Mouse (Mus musculus): ENCODE measurements around the gene 1700012B09Rik.

The 1700012B09Rik gene

GRCm38 (mm10) chr9:14772074-14772473 lies 1.2 kb upstream of the 1700012B09Rik start:
- Histone ChIP-seq H3K4me3 (replicated peaks; ENCODE audit: low read length) (no peak overlapping the region), H3K9me3 (ENCODE audit: low read length) (no peaks in the 10 kb centered on the region), H3K4me1 (replicated peaks; ENCODE audit: low read depth, low read length) (peaks cover 11% of the 10 kb centered on the region), H3K36me3 (ENCODE audit: insufficient read depth, low read length) (no peaks in the 10 kb centered on the region), H3K27me3 (ENCODE audit: insufficient read depth, low read length) (peaks cover 34% of the 10 kb centered on the region)
- TF ChIP-seq POU5F1 (IDR thresholded peaks at IDR 0.05; ENCODE audit: borderline replicate concordance, low read length) (no peak), CTCF (conservative IDR thresholded peaks at IDR 0.05; ENCODE audit: low read length) (no peak), NANOG (IDR thresholded peaks at IDR 0.05; ENCODE audit: borderline replicate concordance, low read length) (no peak)

GRCm38 (mm10) chr9:14769811-14770210 lies 1.0 kb downstream of the 1700012B09Rik start:
- TF ChIP-seq CTCF (conservative IDR thresholded peaks at IDR 0.05; ENCODE audit: low read length), result no peak
- no peak for TF ChIP-seq NANOG (IDR thresholded peaks at IDR 0.05; ENCODE audit: borderline replicate concordance, low read length)
- no peak for TF ChIP-seq POU5F1 (IDR thresholded peaks at IDR 0.05; ENCODE audit: borderline replicate concordance, low read length)
- Histone ChIP-seq H3K36me3 (ENCODE audit: insufficient read depth, low read length) (no peaks in the 10 kb centered on the region), H3K4me1 (replicated peaks; ENCODE audit: low read depth, low read length) (peaks cover 15% of the 10 kb centered on the region), H3K4me3 (replicated peaks; ENCODE audit: low read length) (no peak overlapping the region), H3K9me3 (ENCODE audit: low read length) (no peaks in the 10 kb centered on the region), H3K27me3 (ENCODE audit: insufficient read depth, low read length) (peaks cover 38% of the 10 kb centered on the region)

- peaks cover 6% of the 10 kb centered on the region for H3K4me1 ChIP-seq (replicated peaks; ENCODE audit: low read depth, low read length)
- H3K9me3 ChIP-seq (ENCODE audit: low read length), result no peaks in the 10 kb centered on the region
- no peak overlapping the region for H3K4me3 ChIP-seq (replicated peaks; ENCODE audit: low read length)
- H3K27me3 ChIP-seq (ENCODE audit: insufficient read depth, low read length), result peaks cover 33% of the 10 kb centered on the region
- no peak for TF ChIP-seq POU5F1 (IDR thresholded peaks at IDR 0.05; ENCODE audit: borderline replicate concordance, low read length)
- peak; percentile 87 for TF ChIP-seq CTCF (conservative IDR thresholded peaks at IDR 0.05; ENCODE audit: low read length)
- no peaks in the 10 kb centered on the region for H3K36me3 ChIP-seq (ENCODE audit: insufficient read depth, low read length)
These were observed 6.1 kb downstream of the 1700012B09Rik start for GRCm38 (mm10) chr9:14764765-14765164.

GRCm38 (mm10) chr9:14759261-14759660 lies 11.6 kb downstream of the 1700012B09Rik start:
- Histone ChIP-seq H3K36me3 (ENCODE audit: insufficient read depth, low read length) (no peaks in the 10 kb centered on the region), H3K9me3 (ENCODE audit: low read length) (no peaks in the 10 kb centered on the region), H3K27me3 (ENCODE audit: insufficient read depth, low read length) (peaks cover 30% of the 10 kb centered on the region), H3K4me1 (replicated peaks; ENCODE audit: low read depth, low read length) (no peaks in the 10 kb centered on the region), H3K4me3 (replicated peaks; ENCODE audit: low read length) (no peak overlapping the region)
- TF ChIP-seq CTCF (conservative IDR thresholded peaks at IDR 0.05; ENCODE audit: low read length), result no peak
- TF ChIP-seq NANOG (IDR thresholded peaks at IDR 0.05; ENCODE audit: borderline replicate concordance, low read length), result no peak
- TF ChIP-seq POU5F1 (IDR thresholded peaks at IDR 0.05; ENCODE audit: borderline replicate concordance, low read length), result no peak

GRCm38 (mm10) chr9:14758590-14758989 lies 12.2 kb downstream of the 1700012B09Rik start:
- no peak for TF ChIP-seq CTCF (conservative IDR thresholded peaks at IDR 0.05; ENCODE audit: low read length)
- TF ChIP-seq NANOG (IDR thresholded peaks at IDR 0.05; ENCODE audit: borderline replicate concordance, low read length), result no peak
- TF ChIP-seq POU5F1 (IDR thresholded peaks at IDR 0.05; ENCODE audit: borderline replicate concordance, low read length), result no peak
- Histone ChIP-seq H3K36me3 (ENCODE audit: insufficient read depth, low read length) (no peaks in the 10 kb centered on the region), H3K9me3 (ENCODE audit: low read length) (no peaks in the 10 kb centered on the region), H3K27me3 (ENCODE audit: insufficient read depth, low read length) (peaks cover 28% of the 10 kb centered on the region), H3K4me3 (replicated peaks; ENCODE audit: low read length) (no peak overlapping the region), H3K4me1 (replicated peaks; ENCODE audit: low read depth, low read length) (no peaks in the 10 kb centered on the region)

DNA sequence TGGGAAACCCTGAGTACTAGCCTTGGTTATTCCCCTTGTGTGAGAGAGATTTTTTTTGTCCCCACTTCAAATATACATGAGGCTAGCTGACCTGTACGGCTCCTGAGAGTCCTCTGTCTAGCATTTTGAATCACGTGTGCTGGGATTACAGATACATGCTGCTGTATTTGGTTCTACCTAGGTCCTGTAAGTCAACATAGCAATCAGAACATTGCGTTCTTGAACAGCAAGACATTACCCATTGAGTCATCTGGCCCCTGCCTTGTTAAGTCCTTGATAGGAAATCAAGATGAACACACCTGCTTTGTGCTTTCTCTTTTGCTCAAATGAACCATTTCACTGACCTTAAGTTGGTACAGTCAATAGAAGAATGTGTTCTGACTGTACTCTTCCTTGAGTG lies 16.4 kb downstream of the 1700012B09Rik start:
- peaks cover 16% of the 10 kb centered on the region for H3K4me1 ChIP-seq (replicated peaks; ENCODE audit: low read depth, low read length)
- H3K27me3 ChIP-seq (ENCODE audit: insufficient read depth, low read length), result peaks cover 58% of the 10 kb centered on the region
- H3K4me3 ChIP-seq (replicated peaks; ENCODE audit: low read length), result no peak overlapping the region
- TF ChIP-seq POU5F1 (IDR thresholded peaks at IDR 0.05; ENCODE audit: borderline replicate concordance, low read length), result no peak
- TF ChIP-seq CTCF (conservative IDR thresholded peaks at IDR 0.05; ENCODE audit: low read length), result no peak
- no peak for TF ChIP-seq NANOG (IDR thresholded peaks at IDR 0.05; ENCODE audit: borderline replicate concordance, low read length)
- no peaks in the 10 kb centered on the region for H3K9me3 ChIP-seq (ENCODE audit: low read length)
- H3K36me3 ChIP-seq (ENCODE audit: insufficient read depth, low read length), result no peaks in the 10 kb centered on the region

GRCm38 (mm10) chr9:14753947-14754346 lies 16.9 kb downstream of the 1700012B09Rik start:
- peaks cover 16% of the 10 kb centered on the region for H3K4me1 ChIP-seq (replicated peaks; ENCODE audit: low read depth, low read length)
- H3K9me3 ChIP-seq (ENCODE audit: low read length), result no peaks in the 10 kb centered on the region
- H3K4me3 ChIP-seq (replicated peaks; ENCODE audit: low read length), result no peak overlapping the region
- peaks cover 62% of the 10 kb centered on the region for H3K27me3 ChIP-seq (ENCODE audit: insufficient read depth, low read length)
- no peak for TF ChIP-seq CTCF (conservative IDR thresholded peaks at IDR 0.05; ENCODE audit: low read length)
- TF ChIP-seq NANOG (IDR thresholded peaks at IDR 0.05; ENCODE audit: borderline replicate concordance, low read length), result no peak
- no peak for TF ChIP-seq POU5F1 (IDR thresholded peaks at IDR 0.05; ENCODE audit: borderline replicate concordance, low read length)
- no peaks in the 10 kb centered on the region for H3K36me3 ChIP-seq (ENCODE audit: insufficient read depth, low read length)

DNA sequence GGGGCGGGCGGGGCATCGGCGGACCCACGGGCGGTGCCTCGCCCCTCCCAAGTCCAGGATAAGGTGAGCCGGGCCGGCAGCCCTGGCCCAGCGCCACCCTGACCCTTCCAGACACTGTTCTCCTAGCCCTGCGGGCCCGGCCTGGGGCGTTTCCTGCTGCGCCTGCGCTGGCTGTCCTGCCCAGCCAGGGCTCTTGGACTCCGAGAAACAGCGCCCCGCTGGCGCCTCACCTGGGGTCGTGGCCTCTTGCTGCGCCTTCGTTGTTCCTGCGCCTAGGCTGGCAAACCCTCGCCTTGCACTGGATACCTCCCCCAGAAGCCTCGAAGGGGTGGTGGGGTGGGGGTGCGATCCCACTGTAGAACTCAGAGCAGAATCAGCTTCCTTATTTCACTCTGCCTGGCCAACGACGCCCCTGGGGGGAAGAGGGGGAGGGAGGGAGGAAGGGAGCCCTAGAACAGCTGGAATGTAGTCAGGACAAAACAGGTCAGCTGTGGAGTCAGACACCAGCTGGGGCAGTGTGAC lies 18.8 kb downstream of the 1700012B09Rik start, which contains the start of gene Fut4:
Fut4 (minus strand) TSS at position 393 of the 522 bp plus-strand sequence.
- TF ChIP-seq CTCF (conservative IDR thresholded peaks at IDR 0.05; ENCODE audit: low read length) (no peak), POU5F1 (IDR thresholded peaks at IDR 0.05; ENCODE audit: borderline replicate concordance, low read length) (no peak), NANOG (IDR thresholded peaks at IDR 0.05; ENCODE audit: borderline replicate concordance, low read length) (no peak)
- Histone ChIP-seq H3K36me3 (ENCODE audit: insufficient read depth, low read length) (no peaks in the 10 kb centered on the region), H3K4me1 (replicated peaks; ENCODE audit: low read depth, low read length) (peaks cover 16% of the 10 kb centered on the region), H3K9me3 (ENCODE audit: low read length) (no peaks in the 10 kb centered on the region), H3K27me3 (ENCODE audit: insufficient read depth, low read length) (peaks cover 70% of the 10 kb centered on the region), H3K4me3 (replicated peaks; ENCODE audit: low read length) (peak within 1 kb of the TSS; percentile 75)

- Histone ChIP-seq H3K27me3 (ENCODE audit: insufficient read depth, low read length) (peaks cover 72% of the 10 kb centered on the region), H3K36me3 (ENCODE audit: insufficient read depth, low read length) (no peaks in the 10 kb centered on the region)
- no peak for TF ChIP-seq POU5F1 (IDR thresholded peaks at IDR 0.05; ENCODE audit: borderline replicate concordance, low read length)
- TF ChIP-seq NANOG (IDR thresholded peaks at IDR 0.05; ENCODE audit: borderline replicate concordance, low read length), result no peak
- no peak for TF ChIP-seq CTCF (conservative IDR thresholded peaks at IDR 0.05; ENCODE audit: low read length)
These were observed 19.3 kb downstream of the 1700012B09Rik start for GRCm38 (mm10) chr9:14751503-14752000.

More at GRCm38 (mm10) chr9:14751503-14752000, 19.3 kb downstream of the 1700012B09Rik start:
- Histone ChIP-seq H3K9me3 (ENCODE audit: low read length) (no peaks in the 10 kb centered on the region), H3K4me3 (replicated peaks; ENCODE audit: low read length) (peak overlapping the region; percentile 75), H3K4me1 (replicated peaks; ENCODE audit: low read depth, low read length) (peaks cover 16% of the 10 kb centered on the region)
